Mouse (Mus musculus) urinary bladder, postnatal 36 days (tissue): Measurements from ENCODE around the gene Thy1.

Source experiments
- DNase-seq, 2 experiments: peaks; one replicate each; pipeline ENCODE4 v3.0.0; 2022; ENCODE audit warnings: low spot score in 2 of 2, mixed read lengths in 1 of 2

Thy1 gene

GRCm38 (mm10) chr9:44033957-44034727 is 9.0 kb upstream of the Thy1 start:
- no peak for DNase-seq

GRCm38 (mm10) chr9:44037106-44037505 is 6.1 kb upstream of the Thy1 start:
- DNase-seq, result no peak

GRCm38 (mm10) chr9:44041511-44042395 is 1.4 kb upstream of the Thy1 start:
- peak in 1 of 2 experiments; percentile 21 for DNase-seq

GRCm38 (mm10) chr9:44042396-44042680 is 846 bp upstream of the Thy1 start:
- no peak for DNase-seq

DNA sequence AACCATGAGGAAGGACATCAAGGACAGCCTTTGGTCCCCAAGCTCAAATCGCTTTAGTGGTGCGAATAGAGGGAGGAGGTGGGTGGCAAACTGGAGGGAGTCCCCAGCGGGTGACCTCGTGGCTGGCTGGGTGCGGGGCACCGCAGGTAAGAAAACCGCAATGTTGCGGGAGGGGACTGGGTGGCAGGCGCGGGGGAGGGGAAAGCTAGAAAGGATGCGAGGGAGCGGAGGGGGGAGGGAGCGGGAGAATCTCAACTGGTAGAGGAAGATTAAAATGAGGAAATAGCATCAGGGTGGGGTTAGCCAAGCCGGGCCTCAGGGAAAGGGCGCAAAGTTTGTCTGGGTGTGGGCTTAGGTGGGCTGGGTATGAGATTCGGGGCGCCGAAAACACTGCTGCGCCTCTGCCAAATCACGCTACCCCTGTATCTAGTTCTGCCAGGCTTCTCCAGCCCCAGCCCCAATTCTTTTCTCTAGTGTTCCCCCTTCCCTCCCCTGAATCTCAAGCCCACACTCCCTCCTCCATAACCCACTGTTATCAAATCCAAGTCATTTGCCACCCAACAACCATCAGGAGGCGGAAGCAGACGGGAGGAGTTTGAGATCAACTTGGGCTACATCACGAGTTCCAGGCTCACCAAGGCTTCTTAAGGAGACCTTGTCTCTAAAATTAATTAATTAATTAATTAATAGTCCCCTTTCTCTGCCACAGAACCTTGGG is 683 bp downstream of the Thy1 start:
- no peak for DNase-seq

GRCm38 (mm10) chr9:44044426-44045157 is 1.4 kb downstream of the Thy1 start:
- DNase-seq, result no peak

DNA sequence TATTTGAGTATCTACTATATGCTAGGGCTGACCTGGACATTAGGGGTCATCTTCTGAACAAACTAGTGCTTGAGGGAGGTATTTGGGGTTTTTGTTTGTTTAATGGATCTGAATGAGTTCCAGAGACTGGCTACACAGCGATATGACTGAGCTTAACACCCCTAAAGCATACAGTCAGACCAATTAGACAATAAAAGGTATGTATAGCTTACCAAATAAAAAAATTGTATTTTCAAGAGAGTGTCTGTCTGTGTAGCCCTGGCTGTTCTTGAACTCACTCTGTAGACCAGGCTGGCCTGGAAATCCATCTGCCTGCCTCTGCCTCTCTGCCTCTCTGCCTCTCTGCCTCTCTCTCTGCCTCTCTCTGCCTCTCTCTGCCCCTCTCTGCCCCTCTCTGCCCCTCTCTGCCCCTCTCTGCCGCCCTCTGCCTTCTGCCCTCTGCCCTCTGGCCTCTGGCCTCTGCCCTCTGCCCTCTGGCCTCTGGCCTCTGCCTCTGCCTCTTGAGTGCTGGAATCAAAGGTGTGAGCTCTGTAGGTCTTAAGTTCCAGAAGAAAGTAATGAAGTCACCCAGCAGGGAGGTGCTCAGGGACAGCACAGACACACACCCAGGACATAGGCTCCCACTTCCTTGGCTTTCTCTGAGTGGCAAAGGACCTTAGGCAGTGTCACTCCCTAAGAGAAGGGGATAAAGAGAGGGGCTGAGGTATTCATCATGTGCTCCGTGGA is 2.1 kb downstream of the Thy1 start:
- no peak for DNase-seq

- DNase-seq, result no peak
Observed at GRCm38 (mm10) chr9:44045884-44046272, 2.7 kb downstream of the Thy1 start.

GRCm38 (mm10) chr9:44046426-44046825 is 3.2 kb downstream of the Thy1 start:
- DNase-seq, result no peak

DNA sequence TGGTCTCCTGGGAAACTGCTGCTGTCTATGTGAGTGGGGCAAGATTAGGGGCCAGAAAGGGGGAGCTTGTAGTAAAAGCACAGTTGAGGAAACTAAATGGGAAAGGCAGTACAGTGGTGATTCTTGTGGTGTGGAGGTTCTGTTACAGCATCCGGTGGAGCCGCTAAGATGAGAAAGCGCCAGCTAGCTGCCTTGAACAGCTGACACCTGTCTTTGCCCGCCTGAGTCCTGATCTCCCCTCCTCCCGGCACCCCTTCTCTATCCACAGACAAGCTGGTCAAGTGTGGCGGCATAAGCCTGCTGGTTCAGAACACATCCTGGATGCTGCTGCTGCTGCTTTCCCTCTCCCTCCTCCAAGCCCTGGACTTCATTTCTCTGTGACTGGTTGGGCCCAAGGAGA is 3.9 kb downstream of the Thy1 start:
- no peak for DNase-seq

- DNase-seq, result no peak
Observed at GRCm38 (mm10) chr9:44047571-44048490, 4.6 kb downstream of the Thy1 start.

DNA sequence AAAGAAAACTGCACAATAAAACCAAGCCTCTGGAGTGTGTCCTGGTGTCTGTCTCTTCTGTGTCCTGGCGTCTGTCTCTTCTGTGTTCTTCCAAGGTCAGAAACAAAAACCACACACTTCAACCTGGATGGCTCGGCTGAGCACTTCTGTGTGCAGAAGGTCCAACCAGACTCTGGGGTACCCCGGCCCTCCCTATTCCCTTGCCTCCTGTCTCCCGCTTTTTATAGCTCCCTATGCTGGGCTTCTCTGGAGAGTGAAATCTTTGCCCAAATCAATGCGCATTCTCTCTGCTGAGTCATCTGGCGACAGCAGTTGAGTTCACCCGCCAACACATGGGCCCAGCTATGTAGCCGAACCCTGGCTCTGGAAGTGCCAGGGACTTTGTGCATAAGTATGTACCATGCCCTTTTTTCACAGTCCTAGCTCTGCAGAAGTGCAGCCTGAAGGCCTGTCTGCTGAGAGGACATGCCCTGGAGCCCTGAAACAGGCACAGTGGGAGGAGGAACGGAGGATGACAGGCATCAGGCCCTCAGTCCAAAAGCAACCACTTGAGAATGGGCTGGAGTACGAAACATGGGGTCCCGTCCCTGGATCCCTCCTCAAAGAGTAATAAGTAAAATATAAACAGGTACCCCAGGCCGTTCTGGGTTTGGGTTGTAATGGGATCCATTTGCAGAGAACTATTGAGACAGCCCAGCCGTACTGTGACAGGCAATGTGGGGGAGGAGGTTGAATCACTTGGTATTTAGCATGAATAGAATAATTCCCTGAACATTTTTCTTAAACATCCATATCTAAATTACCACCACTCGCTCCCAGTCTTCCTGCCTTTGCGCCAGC is 5.6 kb downstream of the Thy1 start:
- no peak for DNase-seq

- no peak for DNase-seq
Observed at GRCm38 (mm10) chr9:44049381-44050165, 6.4 kb downstream of the Thy1 start.

DNA sequence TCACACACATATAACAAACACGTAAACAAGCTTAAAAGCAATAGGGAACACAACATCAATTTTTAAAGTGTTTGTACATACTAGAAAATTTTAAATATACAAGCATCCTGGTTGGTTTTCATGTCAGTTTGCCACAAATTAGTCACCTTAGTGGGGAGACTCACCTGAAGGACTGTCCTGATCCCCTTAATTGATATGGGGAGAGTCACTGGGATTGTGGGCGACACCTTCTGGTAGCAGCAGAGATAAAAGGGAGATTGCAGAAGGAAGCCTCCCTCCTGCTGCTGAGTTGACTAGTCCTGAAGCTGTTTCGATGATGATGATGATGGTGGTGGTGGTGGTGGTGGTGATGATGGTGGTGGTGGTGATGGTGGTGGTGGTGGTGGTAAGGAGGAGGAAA is 9.7 kb downstream of the Thy1 start:
- DNase-seq, result no peak

- DNase-seq, result no peak
Observed at GRCm38 (mm10) chr9:44053936-44054335, 10.8 kb downstream of the Thy1 start.

- no peak for DNase-seq
Observed at GRCm38 (mm10) chr9:44058606-44059005, 15.4 kb downstream of the Thy1 start.

GRCm38 (mm10) chr9:44065177-44065576 is 22.0 kb downstream of the Thy1 start:
- DNase-seq, result no peak

- DNase-seq, result peak; percentile 99
Observed at GRCm38 (mm10) chr9:44066785-44067225, 23.6 kb downstream of the Thy1 start, which contains the start of gene Usp2. Gene Usp2, plus strand, starts transcription at chr9:44067021.
